25 mouse cellular contexts compared by ENCODE assay signal in the genomic region with DNA sequence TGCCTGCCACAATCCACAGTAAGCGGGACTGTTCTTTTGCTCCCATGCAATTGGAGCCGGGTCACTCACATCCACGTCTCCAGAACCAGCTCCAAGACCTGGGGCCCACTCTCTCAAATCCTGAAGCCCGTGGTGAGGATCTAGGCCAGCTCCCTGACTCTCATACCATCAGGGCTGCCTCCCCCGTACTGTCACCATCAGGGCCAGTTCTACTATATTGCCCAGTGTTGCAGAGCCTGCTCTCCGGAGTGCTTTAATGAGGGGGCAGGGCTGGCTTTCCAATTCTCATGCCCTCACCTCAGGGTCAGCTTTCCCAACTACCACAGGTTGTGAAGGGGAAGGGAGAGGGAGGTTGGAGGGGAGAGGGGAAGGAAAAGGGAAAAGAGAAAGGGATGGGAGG.
"Had no signal": no experiment of that assay in that cellular context is flagged by ENCODE, and none has a peak within 500 bp of the region (broad histone marks: within the 10 kb centered on the region; RNA-seq: fewer than 3 reads in every experiment).

No protein-coding gene starts in this region.

- H3K9ac ChIP-seq: forebrain, embryonic 15.5 days; forebrain, postnatal 0 days; heart, embryonic 13.5 days; heart, embryonic 15.5 days; limb, embryonic 13.5 days; limb, embryonic 15.5 days; liver, embryonic 12.5 days; liver, embryonic 14.5 days had no signal

- H3K27me3 ChIP-seq: forebrain, embryonic 15.5 days; heart, embryonic 13.5 days; heart, embryonic 15.5 days; limb, embryonic 15.5 days; liver, embryonic 12.5 days had no signal

- H3K4me3 ChIP-seq: forebrain, embryonic 15.5 days; heart, adult 2 months; heart, embryonic 13.5 days; heart, embryonic 15.5 days; limb, embryonic 13.5 days; limb, embryonic 15.5 days; liver, embryonic 12.5 days had no signal

- ATAC-seq: hindbrain, embryonic 16.5 days; intestine, embryonic 16.5 days; liver, embryonic 12.5 days had no signal

- DNase-seq: forebrain, postnatal 0 days; gastrocnemius, postnatal 14 days; gastrocnemius, postnatal 36 days; heart, adult 11 months; heart, adult 2 months; heart, postnatal 14 days; heart, postnatal 36 days; kidney, adult 2 months; kidney, adult 9 months; kidney, postnatal 14 days; kidney, postnatal 36 days; layer of hippocampus, adult 9-11 months; layer of hippocampus, postnatal 36 days; left cerebral cortex, postnatal 4 days had no signal

- H3K36me3 ChIP-seq: forebrain, embryonic 15.5 days; heart, embryonic 13.5 days; heart, embryonic 15.5 days; limb, embryonic 13.5 days; limb, embryonic 15.5 days; liver, embryonic 12.5 days had no signal

- H3K4me2 ChIP-seq: forebrain, embryonic 15.5 days; heart, embryonic 11.5 days; heart, embryonic 13.5 days; heart, embryonic 15.5 days; limb, embryonic 13.5 days; limb, embryonic 15.5 days; liver, embryonic 12.5 days had no signal

- H3K27ac ChIP-seq: forebrain, embryonic 15.5 days; heart, adult 2 months; heart, embryonic 13.5 days; heart, embryonic 15.5 days; kidney, postnatal 0 days; limb, embryonic 13.5 days; limb, embryonic 15.5 days; liver, embryonic 12.5 days; liver, embryonic 14.5 days had no signal

- H3K9me3 ChIP-seq: forebrain, embryonic 15.5 days; heart, embryonic 13.5 days; heart, embryonic 15.5 days; limb, embryonic 13.5 days; limb, embryonic 15.5 days; liver, embryonic 12.5 days had no signal

- H3K4me1 ChIP-seq: forebrain, embryonic 15.5 days; limb, embryonic 15.5 days; liver, embryonic 12.5 days had no signal
